Mouse (Mus musculus): ENCODE results near the gene St3gal3.

The St3gal3 gene

GRCm38 (mm10) chr4:118134485-118135365 lies at the start of gene St3gal3:
Gene St3gal3 (minus strand): TSS chr4:118134914.
- peak; percentile 97 for DNase-seq

- DNase-seq, result no peak
Observed at GRCm38 (mm10) chr4:118180301-118181080, 45.8 kb upstream of the St3gal3 start.

GRCm38 (mm10) chr4:118179467-118180300 lies 45.0 kb upstream of the St3gal3 start, which contains the start of gene Kdm4a:
Gene Kdm4a (minus strand): TSS chr4:118180043.
- DNase-seq, result peak; percentile 98

- DNase-seq, result no peak
Observed at GRCm38 (mm10) chr4:118178952-118179466, 44.3 kb upstream of the St3gal3 start.

- DNase-seq, result no peak
Observed at GRCm38 (mm10) chr4:118172461-118172860, 37.7 kb upstream of the St3gal3 start.

GRCm38 (mm10) chr4:118171006-118171405 lies 36.3 kb upstream of the St3gal3 start:
- DNase-seq, result no peak

- no peak for DNase-seq
Observed at GRCm38 (mm10) chr4:118162123-118162522, 27.4 kb upstream of the St3gal3 start.

- DNase-seq, result no peak
Observed at GRCm38 (mm10) chr4:118157666-118158065, 23.0 kb upstream of the St3gal3 start.

GRCm38 (mm10) chr4:118156559-118156958 lies 21.8 kb upstream of the St3gal3 start:
- peak; percentile 70 for DNase-seq

- peak; percentile 27 for DNase-seq
Observed at GRCm38 (mm10) chr4:118154889-118155288, 20.2 kb upstream of the St3gal3 start.

GRCm38 (mm10) chr4:118152020-118152785 lies 17.5 kb upstream of the St3gal3 start:
- DNase-seq, result peak; percentile 92

GRCm38 (mm10) chr4:118150804-118151203 lies 16.1 kb upstream of the St3gal3 start:
- DNase-seq, result peak; percentile 69

GRCm38 (mm10) chr4:118149956-118150680 lies 15.4 kb upstream of the St3gal3 start:
- DNase-seq, result peak; percentile 93

GRCm38 (mm10) chr4:118149055-118149576 lies 14.4 kb upstream of the St3gal3 start:
- DNase-seq, result peak; percentile 49

- DNase-seq, result peak; percentile 55
Observed at GRCm38 (mm10) chr4:118148317-118148687, 13.6 kb upstream of the St3gal3 start.

GRCm38 (mm10) chr4:118147547-118148316 lies 13.0 kb upstream of the St3gal3 start:
- peak; percentile 68 for DNase-seq

- no peak for DNase-seq
Observed at GRCm38 (mm10) chr4:118147090-118147489, 12.4 kb upstream of the St3gal3 start.

GRCm38 (mm10) chr4:118144324-118144723 lies 9.6 kb upstream of the St3gal3 start:
- peak; percentile 41 for DNase-seq

- peak; percentile 46 for DNase-seq
Observed at GRCm38 (mm10) chr4:118143679-118144078, 9.0 kb upstream of the St3gal3 start.

GRCm38 (mm10) chr4:118141511-118141910 lies 6.8 kb upstream of the St3gal3 start:
- DNase-seq, result peak; percentile 48
